Mouse (Mus musculus) erythroblast, embryonic 14.5 days (primary cell): ENCODE measurements around the gene Mad1l1.

ENCODE experiments used
- GATA1 ChIP-seq: IDR thresholded peaks from 2 replicates; pipeline ENCODE4 v1.6.1; 2012; ENCODE audit warnings: low read length, inconsistent platforms, mixed read lengths
- TAL1 ChIP-seq: IDR thresholded peaks from 3 replicates; pipeline ENCODE4 v1.6.1; 2012; ENCODE audit warnings: low read length, inconsistent platforms, mixed read lengths

- TF ChIP-seq GATA1 (no peak), TAL1 (no peak)
Measured at GRCm38 (mm10) chr5:140010405-140010804, 310.9 kb downstream of the Mad1l1 start.
